Mouse (Mus musculus): ENCODE measurements around the gene Wdr95.

Wdr95 gene

DNA sequence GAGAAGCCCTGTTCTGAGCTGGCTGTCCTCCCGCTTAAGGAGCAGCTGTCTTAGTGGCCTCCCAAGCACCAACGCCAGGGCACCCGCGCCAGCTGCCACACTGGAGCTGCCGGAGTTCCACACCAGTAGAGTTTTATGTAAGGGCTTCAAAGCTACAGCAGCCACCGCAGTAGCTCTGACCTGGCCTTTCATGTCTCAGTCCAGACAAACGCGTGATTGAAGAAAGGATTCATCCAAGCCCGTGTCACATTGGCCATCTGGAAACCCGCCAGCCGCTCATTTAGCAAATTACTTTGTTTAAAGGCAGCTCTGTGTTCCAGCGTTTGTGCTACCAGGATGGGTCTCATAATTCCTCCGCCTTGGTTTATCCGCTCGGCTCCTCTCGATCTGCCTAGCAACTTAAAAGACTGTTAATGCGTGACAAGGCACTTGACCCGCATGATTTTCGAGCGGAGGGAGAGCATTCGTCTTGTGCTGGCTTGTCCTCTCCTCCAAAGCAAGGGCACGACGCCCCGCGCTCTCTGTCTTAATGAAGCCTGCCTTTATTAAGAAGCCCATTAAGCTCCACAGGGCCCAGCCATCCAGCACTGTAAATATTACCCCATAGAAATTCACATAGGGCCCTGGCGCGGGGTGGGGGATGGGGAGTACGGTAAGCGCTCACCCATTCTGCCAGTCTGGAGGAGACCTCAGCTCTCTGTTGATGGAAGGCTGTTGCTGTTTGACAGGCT lies at the start of gene Wdr95:
Gene Wdr95 (plus strand): TSS at position 681 of the 731 bp plus-strand sequence.
- peak; percentile 54 for DNase-seq

DNA sequence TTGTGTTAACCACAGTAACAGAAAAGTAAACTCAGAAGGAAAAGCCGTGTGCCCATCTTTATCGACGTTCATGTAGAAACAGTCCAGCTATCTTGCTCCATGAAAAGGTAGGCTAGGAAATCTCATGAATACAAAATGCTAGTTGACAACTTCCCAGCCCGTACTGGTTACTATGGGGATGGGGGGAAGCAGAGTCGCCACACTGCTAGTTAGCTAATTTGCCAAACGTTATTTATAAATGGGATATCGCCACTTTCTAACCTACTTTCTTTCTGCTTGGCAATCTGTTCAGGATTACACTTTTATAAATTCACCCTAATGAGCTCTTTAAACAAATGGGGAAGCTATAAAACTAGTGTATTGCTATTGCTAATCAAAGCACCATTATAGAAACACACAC lies 46.6 kb upstream of the Wdr95 start:
- DNase-seq, result no peak

- DNase-seq, result no peak
These were observed 45.0 kb upstream of the Wdr95 start for GRCm38 (mm10) chr5:149483321-149484052.

GRCm38 (mm10) chr5:149484270-149484669 lies 44.2 kb upstream of the Wdr95 start:
- DNase-seq, result no peak

GRCm38 (mm10) chr5:149485447-149485846 lies 43.0 kb upstream of the Wdr95 start:
- DNase-seq, result no peak

DNA sequence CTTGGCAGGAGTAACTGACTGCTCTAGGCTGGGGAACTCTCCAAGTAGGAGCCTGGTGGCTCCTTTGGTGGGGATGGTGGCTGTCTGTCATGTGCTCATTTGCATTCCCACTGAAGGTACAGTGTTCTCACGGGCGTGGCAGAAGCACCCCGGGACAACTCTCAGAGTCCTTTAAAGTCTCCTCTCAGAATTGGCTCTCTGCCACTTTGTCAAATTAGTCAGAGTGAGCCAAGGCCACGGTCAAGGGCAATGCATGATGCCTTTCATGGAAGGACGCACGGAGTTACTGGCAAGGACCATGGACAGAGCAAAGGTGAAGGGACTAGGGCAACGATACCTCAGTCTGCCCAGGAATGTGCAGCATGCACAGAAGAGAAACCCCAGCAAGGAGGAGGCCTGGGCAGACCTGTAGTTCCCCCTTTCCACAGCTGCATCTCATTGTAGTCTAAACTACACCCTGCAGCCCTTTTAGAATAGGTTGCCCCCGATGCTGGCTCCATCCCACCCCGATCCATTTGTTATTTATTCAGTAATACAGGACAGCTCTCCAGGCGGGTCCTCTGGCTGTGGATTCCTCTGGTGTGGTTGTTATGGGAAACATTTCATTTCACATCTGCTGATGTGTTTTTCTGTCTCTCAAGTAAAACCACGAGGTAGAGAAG lies 40.0 kb upstream of the Wdr95 start:
- no peak for DNase-seq

DNA sequence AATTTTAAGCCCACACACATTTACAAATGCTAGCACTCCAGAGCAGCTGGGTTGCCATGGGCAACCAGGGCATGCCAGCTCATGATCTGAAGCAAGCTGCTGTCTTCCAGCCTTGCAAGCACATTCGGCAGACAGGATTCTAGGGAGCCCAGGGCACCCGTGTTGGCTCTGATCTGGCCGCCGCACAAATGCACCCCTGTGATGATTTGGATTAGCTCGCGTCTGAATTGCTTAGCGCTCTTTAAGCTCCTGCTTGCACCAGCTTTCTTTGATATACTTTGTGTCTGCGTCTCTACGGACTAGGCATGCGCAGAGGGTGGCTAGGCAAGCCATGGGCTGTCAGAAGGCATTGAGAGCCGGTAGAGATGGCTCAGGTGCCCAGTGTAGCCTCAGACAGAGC lies 39.3 kb upstream of the Wdr95 start:
- no peak for DNase-seq

DNA sequence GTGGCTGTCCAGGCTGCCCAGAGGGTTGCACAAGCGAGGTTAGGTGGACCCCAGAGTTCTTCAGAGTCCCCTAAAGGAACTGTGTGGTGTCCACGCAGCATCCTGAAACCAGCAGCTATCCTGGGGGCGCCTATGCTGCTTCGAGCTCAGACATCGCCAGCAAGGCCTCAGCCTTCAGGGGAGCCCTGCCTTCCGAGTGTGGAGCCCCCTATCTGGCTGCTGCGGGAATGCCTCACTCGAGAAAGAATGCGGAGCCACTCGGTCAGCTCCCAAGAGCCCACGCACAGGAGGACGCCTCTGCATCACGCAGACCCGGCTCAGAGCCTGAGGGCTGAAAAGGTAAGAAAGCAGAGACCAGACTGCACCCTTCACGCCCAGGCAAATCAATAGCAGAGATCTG lies 38.2 kb upstream of the Wdr95 start:
- DNase-seq, result no peak

GRCm38 (mm10) chr5:149495655-149496054 lies 32.8 kb upstream of the Wdr95 start:
- no peak for DNase-seq

DNA sequence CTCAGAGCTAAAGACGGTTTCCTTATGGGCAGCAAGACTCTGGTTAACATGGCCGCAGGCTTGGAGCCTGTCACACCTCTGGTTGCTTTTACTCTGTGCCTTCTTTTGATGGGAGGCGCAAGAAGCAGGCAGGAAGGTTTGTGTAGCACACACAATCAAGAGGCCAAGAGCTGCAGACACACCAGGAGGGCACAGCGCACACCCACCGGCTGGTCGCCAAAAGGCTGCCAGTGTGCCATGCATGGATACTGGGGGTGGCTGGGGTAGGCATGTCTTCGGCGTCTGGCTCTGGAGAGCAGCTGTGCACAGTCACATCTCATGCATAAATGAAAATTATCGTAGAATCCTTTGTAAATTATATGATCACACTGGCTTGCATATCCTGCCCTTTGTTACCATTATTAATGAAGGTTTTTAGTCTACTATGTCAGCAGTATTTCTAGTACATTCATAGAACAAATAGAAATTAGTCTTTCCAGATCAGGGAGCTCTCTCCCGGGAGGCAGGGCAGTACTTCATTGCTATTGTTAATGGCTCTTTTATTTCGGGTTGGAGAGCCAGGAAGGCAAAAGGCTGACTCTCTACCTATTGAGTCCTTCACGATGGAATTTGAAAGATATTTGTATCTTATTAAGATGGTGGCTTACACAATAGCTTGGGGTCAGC lies 31.9 kb upstream of the Wdr95 start:
- DNase-seq, result no peak

DNA sequence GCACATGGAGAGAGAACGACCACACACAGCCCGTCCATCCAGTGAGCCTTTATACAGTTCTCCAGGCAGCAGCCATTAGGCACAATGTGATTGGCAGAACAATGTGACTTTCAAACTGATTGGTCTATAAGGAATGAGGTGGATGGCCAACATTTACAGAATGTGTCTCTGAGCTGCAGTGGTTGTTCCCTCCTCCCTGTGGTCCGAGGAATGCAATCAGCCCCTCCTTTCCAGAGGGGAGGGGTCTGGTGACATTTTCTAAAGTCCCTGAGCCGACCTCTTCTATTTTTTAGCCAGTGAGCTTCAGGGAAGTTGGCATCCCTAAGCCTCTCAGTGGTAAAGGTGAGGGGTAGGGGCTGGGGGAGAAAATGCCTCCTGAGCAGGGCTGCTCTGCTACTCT lies 28.5 kb upstream of the Wdr95 start:
- DNase-seq, result no peak

- DNase-seq, result no peak
These were observed 24.9 kb upstream of the Wdr95 start for GRCm38 (mm10) chr5:149503423-149504175.

- no peak for DNase-seq
These were observed 23.5 kb upstream of the Wdr95 start for GRCm38 (mm10) chr5:149504985-149505384.

DNA sequence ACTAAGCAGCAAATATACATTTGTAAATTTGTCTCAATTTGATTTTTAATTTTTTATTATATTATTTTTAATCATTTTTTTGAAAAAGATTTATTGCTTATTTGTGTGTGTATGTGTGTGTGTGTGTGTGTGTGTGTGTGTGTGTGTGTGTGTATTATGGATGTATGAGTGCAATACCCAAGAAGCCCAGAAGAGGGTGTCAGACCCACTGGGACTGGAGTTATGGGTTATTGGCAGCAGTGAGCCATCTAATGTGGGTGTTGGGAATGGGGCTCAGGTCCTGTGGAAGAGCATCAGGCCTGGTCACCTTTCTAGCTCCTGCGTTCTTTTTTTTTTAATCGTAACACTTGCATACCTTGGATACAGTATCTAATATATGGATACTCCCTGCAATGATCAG lies 22.4 kb upstream of the Wdr95 start:
- DNase-seq, result no peak

DNA sequence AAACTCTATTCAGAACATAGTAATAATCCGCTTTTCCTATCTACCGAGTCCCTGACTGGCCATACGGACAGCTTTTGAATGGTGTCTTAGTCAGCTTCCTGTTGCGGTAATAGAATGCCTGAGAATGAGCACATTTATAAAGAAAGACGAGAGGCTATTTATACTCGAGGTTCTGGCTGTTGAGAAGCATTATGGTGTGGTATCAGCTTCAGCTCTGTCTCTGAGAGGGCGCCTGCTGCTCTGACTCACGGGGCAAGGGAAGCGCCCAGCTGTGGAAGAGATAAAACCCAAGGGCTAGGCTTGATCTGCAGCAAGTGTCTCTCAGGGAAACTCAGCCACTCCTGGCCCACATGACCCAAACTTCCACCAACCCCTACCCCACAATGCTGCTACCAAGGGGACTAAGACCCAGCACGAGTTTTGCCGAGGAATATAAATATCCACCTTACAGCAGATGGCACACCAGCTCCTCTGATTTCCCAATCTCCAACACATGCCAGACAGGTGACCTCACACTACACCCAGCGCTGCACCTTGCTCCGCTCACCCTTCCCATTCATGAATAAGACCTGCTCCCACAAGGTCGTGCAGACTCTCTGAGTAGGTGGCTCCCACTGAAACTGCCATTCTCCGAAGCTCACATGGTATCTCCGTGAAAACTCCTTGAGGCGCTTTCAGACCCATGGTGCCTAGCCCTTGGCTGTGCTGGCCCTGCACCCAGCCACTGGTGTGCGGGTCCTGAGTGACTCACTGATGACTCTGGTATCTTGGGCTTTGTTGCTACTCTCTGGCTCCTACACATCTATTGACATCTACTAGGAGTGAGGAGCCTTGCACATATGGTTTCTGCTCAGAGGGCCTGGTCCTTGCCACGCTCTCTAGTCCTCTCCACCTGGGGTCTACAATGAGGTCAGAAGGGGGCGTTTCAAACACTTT lies 20.1 kb upstream of the Wdr95 start:
- DNase-seq, result no peak

GRCm38 (mm10) chr5:149510323-149510722 lies 18.2 kb upstream of the Wdr95 start:
- DNase-seq, result no peak

- no peak for DNase-seq
These were observed 15.8 kb upstream of the Wdr95 start for GRCm38 (mm10) chr5:149512695-149513094.

DNA sequence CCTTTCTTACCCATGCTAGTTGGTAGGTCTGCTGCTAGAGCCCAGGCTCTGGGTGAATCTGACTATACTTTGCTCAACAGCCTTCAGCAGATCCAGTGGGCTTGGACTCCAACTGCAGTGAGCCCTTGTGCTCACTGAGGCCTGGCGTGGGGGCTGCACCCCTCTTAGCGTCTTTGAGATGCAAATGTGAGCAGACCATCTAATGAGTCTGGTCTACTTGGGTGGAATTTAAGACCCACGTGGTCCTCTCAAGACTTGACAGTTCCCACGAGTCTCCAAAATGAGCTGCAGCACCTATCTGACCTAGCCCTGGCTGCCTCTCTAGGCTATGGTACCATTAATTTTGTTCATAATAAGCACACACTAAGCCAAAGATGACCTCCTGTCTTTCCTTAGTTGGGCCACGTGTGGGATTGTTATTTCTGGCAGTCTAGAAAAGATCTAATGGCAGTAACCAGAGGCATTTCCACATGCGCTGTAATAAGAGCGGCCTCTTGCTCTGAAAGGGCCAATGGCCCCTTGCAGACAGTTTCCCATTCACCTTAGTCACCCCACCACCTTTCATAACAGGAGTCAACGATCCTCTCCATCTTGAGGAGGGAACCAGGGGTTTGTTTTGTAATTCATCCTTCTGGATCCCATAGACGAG lies 14.9 kb upstream of the Wdr95 start:
- DNase-seq, result no peak

GRCm38 (mm10) chr5:149514087-149514671 lies 14.3 kb upstream of the Wdr95 start:
- DNase-seq, result peak; percentile 82

DNA sequence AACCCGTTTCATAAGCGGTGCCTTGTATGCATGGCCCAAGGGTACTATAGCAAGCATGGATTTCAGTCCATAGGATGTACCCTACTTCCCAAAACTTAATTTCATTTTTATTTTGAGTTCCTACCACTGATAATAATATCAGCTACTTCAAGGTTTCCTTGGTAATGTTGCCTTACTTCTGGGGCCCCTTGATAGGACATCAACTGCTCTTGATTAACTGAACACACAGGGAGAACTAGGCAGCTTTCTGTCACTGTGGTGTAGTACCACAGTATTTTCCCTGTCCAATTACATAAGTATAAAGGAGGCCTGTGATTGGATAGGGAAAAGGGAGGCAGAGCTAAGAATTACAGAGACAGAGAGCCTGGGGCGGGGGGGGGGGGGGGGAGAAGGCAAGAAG lies 13.6 kb upstream of the Wdr95 start:
- DNase-seq, result no peak

GRCm38 (mm10) chr5:149517116-149517515 lies 11.4 kb upstream of the Wdr95 start:
- DNase-seq, result no peak
